Mouse (Mus musculus) bone marrow, adult 2 months (tissue): Measurements from ENCODE around the gene Adam23.

ENCODE experiments used
- CTCF ChIP-seq: fragments of 200-500 bp; IDR thresholded peaks from 2 replicates; pipeline ENCODE4 v1.5.1; 2011; ENCODE audit warnings: low read length, control low read depth; ENCODE audit not compliant: control insufficient read depth, insufficient read depth
- POLR2A ChIP-seq: fragments of 200-500 bp; IDR thresholded peaks from 2 replicates; pipeline ENCODE4 v1.6.1; 2011; ENCODE audit warnings: low read depth, mild to moderate bottlenecking, control low read depth, low read length, borderline replicate concordance; ENCODE audit not compliant: control insufficient read depth

GRCm38 (mm10) chr1:63567031-63567430, 121.3 kb downstream of the Adam23 start:
- TF ChIP-seq POLR2A (no peak), CTCF (no peak)
